8 mouse cellular contexts compared by ENCODE assay signal in the genomic region with DNA sequence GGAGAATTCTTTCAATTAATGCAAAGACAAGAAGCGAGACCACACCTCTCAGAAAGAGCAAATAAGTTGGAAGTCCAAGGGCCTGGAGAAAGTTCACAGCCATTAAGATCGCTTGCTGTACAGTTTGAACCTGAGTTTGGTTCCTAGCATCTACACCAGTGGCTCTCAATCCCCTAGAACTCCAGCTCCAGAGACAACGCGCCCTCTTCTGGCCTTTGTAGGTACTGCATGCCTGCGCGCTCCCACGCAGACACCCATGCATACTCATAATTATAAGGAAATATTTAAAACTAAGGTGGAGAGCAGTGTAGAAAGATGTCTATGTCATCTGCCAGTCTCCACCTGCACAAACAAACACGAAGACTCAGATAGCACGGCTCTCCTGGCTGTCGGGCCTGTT.
DNase-seq lines count a peak whose midpoint lies in the region; ATAC-seq and TF ChIP-seq lines count a peak whose summit lies in the region.
"Had no signal": no experiment of that assay in that cellular context is flagged by ENCODE, and none has a peak within 500 bp of the region (broad histone marks: within the 10 kb centered on the region; RNA-seq: fewer than 3 reads in every experiment).

No protein-coding gene starts in this region.

- no peak overlapping the region for H3K9ac ChIP-seq in kidney, embryonic 15.5 days
- H3K9ac ChIP-seq in ES-E14 (ENCODE audit: insufficient read depth, low read depth, low read length, poor library complexity, severe bottlenecking): no peak overlapping the region
- H3K9ac ChIP-seq in lung, postnatal 0 days (replicated peaks; ENCODE audit: low read depth): no peak overlapping the region
- H3K9ac ChIP-seq: liver, embryonic 15.5 days had no signal

- H3K4me3 ChIP-seq in kidney, adult 2 months (ENCODE audit: insufficient read depth, low read depth, low read length): no peak overlapping the region
- no peak overlapping the region for H3K4me3 ChIP-seq in kidney, embryonic 15.5 days (replicated peaks)
- peak overlapping the region in 1 of 2 experiments; percentile 1; a peak in 1 of 4 replicates for H3K4me3 ChIP-seq in ES-E14 (ENCODE audit: insufficient read depth in 1 of 2, low read depth in 1 of 2, low read length in 2 of 2, poor library complexity in 1 of 2, severe bottlenecking in 1 of 2)
- H3K4me3 ChIP-seq in cortical plate, adult 2 months (ENCODE audit: insufficient read depth, low read length): no peak overlapping the region
- H3K4me3 ChIP-seq in lung, postnatal 0 days (ENCODE audit: low read depth, low read length): no peak overlapping the region
- H3K4me3 ChIP-seq: liver, embryonic 15.5 days had no signal

- TF ChIP-seq CTCF in kidney, adult 2 months (conservative IDR thresholded peaks at IDR 0.05; ENCODE audit: insufficient read depth, insufficient read length, low read depth, low read length): peak; percentile 63
- peak; percentile 55 for TF ChIP-seq CTCF in cortical plate, adult 2 months (IDR thresholded peaks at IDR 0.05; ENCODE audit: extremely low read depth, insufficient read depth, low read length)
- peak; percentile 80 for TF ChIP-seq CTCF in lung, postnatal 0 days (IDR thresholded peaks at IDR 0.05)

- H3K27me3 ChIP-seq in kidney, adult 2 months (replicated peaks; ENCODE audit: control insufficient read depth, insufficient read depth, low read length): no peaks in the 10 kb centered on the region
- H3K27me3 ChIP-seq in kidney, embryonic 15.5 days: no peaks in the 10 kb centered on the region
- no peaks in the 10 kb centered on the region for H3K27me3 ChIP-seq in lung, postnatal 0 days (replicated peaks; ENCODE audit: insufficient read depth, low read length)
- H3K27me3 ChIP-seq: liver, embryonic 15.5 days had no signal

- in situ Hi-C loops in ES-E14 (cut with MboI; ENCODE audit: low sequenced_read_pairs in 2 of 2, unreplicated experiment in 2 of 2): loop anchor here in 1 of 2 experiments (25.0 kb wide), 1 partner anchor 107 kb away; the partner anchor contains the start of gene Col26a1

- TF ChIP-seq POLR2A in kidney, adult 2 months (IDR thresholded peaks at IDR 0.05; ENCODE audit: low read depth, low read length): no peak
- TF ChIP-seq POLR2A in cortical plate, adult 2 months (IDR thresholded peaks at IDR 0.05; ENCODE audit: extremely low read depth, insufficient read depth, low read length): no peak

- no peaks in the 10 kb centered on the region for H3K4me1 ChIP-seq in kidney, adult 2 months (ENCODE audit: control insufficient read depth, insufficient read depth, low read length)
- H3K4me1 ChIP-seq in kidney, embryonic 15.5 days: peaks cover 3% of the 10 kb centered on the region; the same call in 1 of the 2 replicates
- H3K4me1 ChIP-seq in ES-E14 (ENCODE audit: control insufficient read depth in 2 of 2, insufficient read depth in 2 of 2, low read length in 2 of 2, poor library complexity in 1 of 2): peaks cover 2 to 8% of the 10 kb centered on the region in 2 experiments; a peak in 2 of 4 replicates
- H3K4me1 ChIP-seq in cortical plate, adult 2 months (ENCODE audit: control insufficient read depth, insufficient read depth, low read length): peaks cover 4% of the 10 kb centered on the region; the same call in 1 of the 2 replicates
- no peaks in the 10 kb centered on the region for H3K4me1 ChIP-seq in lung, postnatal 0 days (ENCODE audit: insufficient read depth, low read depth, low read length)
- H3K4me1 ChIP-seq: liver, embryonic 15.5 days had no signal

- H3K36me3 ChIP-seq in kidney, adult 2 months (ENCODE audit: control insufficient read depth, insufficient read depth, low read length): no peaks in the 10 kb centered on the region
- H3K36me3 ChIP-seq in kidney, embryonic 15.5 days: peaks cover 11% of the 10 kb centered on the region; the same call in 1 of the 2 replicates
- no peaks in the 10 kb centered on the region for H3K36me3 ChIP-seq in ES-E14 (ENCODE audit: control insufficient read depth, insufficient read depth, low read length, poor library complexity, severe bottlenecking)
- no peaks in the 10 kb centered on the region for H3K36me3 ChIP-seq in lung, postnatal 0 days (ENCODE audit: insufficient read depth, low read length)
- H3K36me3 ChIP-seq: liver, embryonic 15.5 days had no signal

- no peaks in the 10 kb centered on the region for H3K9me3 ChIP-seq in kidney, embryonic 15.5 days (replicated peaks)
- H3K9me3 ChIP-seq in ES-E14 (ENCODE audit: control insufficient read depth, insufficient read depth, low read depth, low read length): no peaks in the 10 kb centered on the region
- no peaks in the 10 kb centered on the region for H3K9me3 ChIP-seq in lung, postnatal 0 days (ENCODE audit: low read length)
- H3K9me3 ChIP-seq: liver, embryonic 15.5 days had no signal

- ATAC-seq in kidney, embryonic 15.5 days (replicated peaks; ENCODE audit: low FRiP score): no peak
- no peak for ATAC-seq in lung, postnatal 0 days

- H3K27ac ChIP-seq in kidney, adult 2 months (ENCODE audit: insufficient read depth, low read depth, low read length): no peak overlapping the region
- H3K27ac ChIP-seq in kidney, embryonic 15.5 days: no peak overlapping the region
- no peak overlapping the region; the same call in 1 of the 2 replicates for H3K27ac ChIP-seq in ES-E14 (ENCODE audit: insufficient read depth, low read depth, low read length, poor library complexity, severe bottlenecking)
- H3K27ac ChIP-seq in cortical plate, adult 2 months (ENCODE audit: insufficient read depth, low read length): no peak overlapping the region
- no peak overlapping the region for H3K27ac ChIP-seq in lung, postnatal 0 days (ENCODE audit: low read length)
- H3K27ac ChIP-seq: liver, embryonic 15.5 days had no signal

- WGBS in kidney, adult 2 months: 62% methylated on average over 10 of the region's 10 CpGs
- WGBS in kidney, embryonic 15.5 days: 52% methylated on average over 10 of the region's 10 CpGs
- 41% methylated on average over 10 of the region's 10 CpGs for WGBS in lung, postnatal 0 days

- peak; percentile 17 for DNase-seq in kidney, adult 2 months
- DNase-seq in CD8-positive naive resting alpha-beta T cell, adult 2 months (ENCODE audit: low read depth in 2 of 2, low spot score in 2 of 2): peak; percentile 30 to 38
- DNase-seq in ES-E14 (ENCODE audit: low read depth, low spot score): peak; percentile 41
- DNase-seq in lung, postnatal 0 days (ENCODE audit: low spot score): peak; percentile 26
- peak; percentile 12 to 68 for DNase-seq in thymus, postnatal 10 days (ENCODE audit: low spot score in 2 of 2)

- H3K4me2 ChIP-seq in kidney, embryonic 15.5 days: no peak overlapping the region
- no peak overlapping the region for H3K4me2 ChIP-seq in lung, postnatal 0 days (replicated peaks; ENCODE audit: low read depth, low read length)
- H3K4me2 ChIP-seq: liver, embryonic 15.5 days had no signal

- no peak for TF ChIP-seq EP300 in lung, postnatal 0 days (IDR thresholded peaks at IDR 0.05)

TF ChIP-seq in ES-E14, 5 proteins besides CTCF, POLR2A, EP300 and RAD21:
- no peak for TF ChIP-seq CHD2 (IDR thresholded peaks at IDR 0.05; ENCODE audit: low read depth, low read length)
- TF ChIP-seq HCFC1 (IDR thresholded peaks at IDR 0.05; ENCODE audit: borderline replicate concordance, insufficient read depth, low read length): no peak
- no peak for TF ChIP-seq MAFK (IDR thresholded peaks at IDR 0.05; ENCODE audit: insufficient read depth, low read depth, low read length)
- no peak for TF ChIP-seq ZC3H11A (IDR thresholded peaks at IDR 0.05; ENCODE audit: borderline replicate concordance, low read depth, low read length)
- no peak for TF ChIP-seq ZNF384 (IDR thresholded peaks at IDR 0.05; ENCODE audit: low read depth, low read length)
